Mouse (Mus musculus): ENCODE results near the gene Rasgrp2. TPM values are rescaled to one million over a fixed set of nuclear protein-coding genes. Genes with fewer than 3 reads are reported as not detected.
A peak's percentile ranks its signal among the peaks of the same experiment; 100 is the strongest.

Rasgrp2 gene
- total RNA-seq, 2 experiments from 2014 or later, result 83.3 to 87.2 TPM

DNA sequence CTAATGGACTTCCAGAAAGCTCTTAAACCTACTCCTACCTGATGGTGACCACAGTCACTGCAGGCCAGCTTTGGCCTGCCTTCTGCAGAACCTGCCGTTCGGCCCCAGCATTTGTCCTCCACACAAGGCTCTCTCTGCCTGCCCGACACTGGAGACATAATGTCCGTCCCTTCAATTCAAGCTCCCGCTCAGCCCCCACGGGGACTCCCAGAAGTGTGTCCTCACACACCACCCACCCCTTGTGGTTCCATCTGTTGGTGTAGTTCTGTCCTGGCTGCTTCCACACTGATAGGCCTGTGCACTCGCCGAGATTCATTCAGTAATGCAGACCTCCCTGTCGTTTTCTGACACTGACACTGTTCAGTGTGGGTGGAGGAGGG, 22.1 kb downstream of the Rasgrp2 start:
- intact Hi-C loops (cut with DNase I), result no loop called here
- DNase-seq (ENCODE audit: low spot score in 2 of 2), result peak; percentile 64 to 77

DNA sequence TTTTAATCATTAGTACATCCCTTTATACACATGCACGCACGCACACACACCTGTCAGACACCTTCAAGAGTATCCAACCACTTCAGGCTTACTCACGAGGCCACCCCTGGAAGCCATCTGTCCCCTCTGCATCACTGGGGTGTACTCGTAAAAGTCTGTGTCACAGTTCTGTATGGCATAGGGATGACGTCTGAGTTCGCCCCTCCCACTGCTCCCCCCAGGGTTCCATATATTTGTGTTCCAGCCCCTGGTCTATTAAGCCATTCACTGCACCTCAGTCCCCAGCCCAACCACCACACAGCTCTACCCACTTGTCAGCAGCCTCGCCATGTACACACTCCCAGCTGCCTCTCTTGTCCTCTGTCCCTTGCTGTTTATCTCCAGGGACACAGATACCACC, 22.9 kb downstream of the Rasgrp2 start:
- intact Hi-C loops (cut with DNase I), result no loop called here

DNA sequence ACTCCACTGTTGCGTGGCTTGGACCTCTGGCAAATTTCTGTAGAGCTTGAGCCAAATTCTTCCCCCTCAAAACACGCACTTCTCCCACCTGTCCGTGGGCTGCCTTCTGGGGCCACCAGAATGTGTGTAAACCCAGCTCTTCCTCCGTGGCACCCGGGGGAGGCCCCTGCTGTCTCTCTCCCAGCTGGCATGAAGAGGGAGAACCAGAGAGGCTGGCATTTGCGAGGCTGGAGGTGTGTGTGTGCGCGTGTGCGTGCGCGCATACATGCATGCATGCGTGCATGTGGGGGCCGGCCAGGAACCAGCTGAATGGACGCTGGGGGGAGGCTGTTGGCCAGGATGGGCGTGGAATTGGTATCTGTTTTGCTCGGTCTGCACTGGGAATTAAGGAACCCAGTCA, 24.1 kb downstream of the Rasgrp2 start:
- intact Hi-C loops (cut with DNase I), result no loop called here
- DNase-seq (ENCODE audit: low spot score in 2 of 2), result peak; percentile 57 to 70

More for the DNA sequence above, 22.9 kb downstream of the Rasgrp2 start:
- DNase-seq (ENCODE audit: low spot score in 2 of 2), result no peak

DNA sequence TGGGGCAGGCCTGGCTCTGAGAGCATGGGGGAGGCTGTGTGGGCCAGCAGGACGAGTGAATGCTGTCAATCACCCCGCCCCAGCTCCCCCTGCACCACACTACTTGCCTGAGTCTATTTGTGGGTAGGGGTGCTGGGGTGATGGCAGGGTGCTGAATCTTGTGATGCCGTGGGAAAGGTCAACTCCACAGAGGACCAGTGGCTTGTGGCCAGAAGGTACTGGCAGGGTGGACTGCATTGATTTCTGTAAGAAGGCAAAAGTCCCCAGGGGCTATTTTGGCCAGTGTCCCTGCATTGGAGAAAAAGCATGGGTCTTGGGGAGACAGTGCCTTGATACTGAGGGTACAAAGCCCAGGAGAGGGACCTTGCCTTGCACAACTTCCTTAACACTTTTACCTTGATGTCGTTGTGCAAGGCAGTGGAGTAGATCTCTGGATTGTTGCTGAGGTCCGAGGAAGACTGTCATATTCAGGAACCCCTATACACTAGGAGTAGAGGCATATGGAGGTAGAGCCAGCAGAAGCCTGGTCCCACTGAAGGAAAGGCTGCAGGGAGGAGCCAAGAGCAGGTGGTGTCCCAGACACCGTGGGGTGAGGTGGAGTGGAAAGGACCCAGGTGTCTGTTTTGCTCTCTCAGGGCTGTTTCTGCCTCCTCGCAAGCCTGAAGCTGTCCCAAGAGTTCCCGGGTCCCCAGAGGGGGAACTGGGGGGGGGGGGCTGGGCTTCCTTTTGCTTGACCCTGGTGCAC, 25.2 kb downstream of the Rasgrp2 start:
- DNase-seq (ENCODE audit: low spot score in 2 of 2), result no peak
- intact Hi-C loops (cut with DNase I), result no loop called here

DNA sequence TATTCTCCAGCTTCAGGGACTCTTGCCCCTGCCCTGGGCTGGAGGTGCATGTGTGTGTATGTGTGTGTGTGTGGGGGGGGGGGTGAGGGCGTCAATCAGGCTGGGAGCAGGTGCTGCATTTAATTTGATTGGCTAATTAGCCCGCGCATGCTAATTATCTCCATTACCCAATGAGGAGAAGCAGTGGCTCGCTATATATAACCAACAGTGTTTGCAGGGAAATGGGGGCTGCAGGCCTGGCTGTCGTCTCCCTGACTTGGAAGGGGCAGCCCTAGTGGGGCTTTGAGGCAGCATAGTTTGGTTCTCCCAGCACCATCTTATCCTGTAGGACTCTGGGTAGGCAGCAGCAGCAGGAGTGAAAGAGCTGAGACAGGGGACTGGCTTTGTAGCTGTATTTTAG, 26.5 kb downstream of the Rasgrp2 start:
- intact Hi-C loops (cut with DNase I), result no loop called here
- DNase-seq (ENCODE audit: low spot score in 2 of 2), result no peak

DNA sequence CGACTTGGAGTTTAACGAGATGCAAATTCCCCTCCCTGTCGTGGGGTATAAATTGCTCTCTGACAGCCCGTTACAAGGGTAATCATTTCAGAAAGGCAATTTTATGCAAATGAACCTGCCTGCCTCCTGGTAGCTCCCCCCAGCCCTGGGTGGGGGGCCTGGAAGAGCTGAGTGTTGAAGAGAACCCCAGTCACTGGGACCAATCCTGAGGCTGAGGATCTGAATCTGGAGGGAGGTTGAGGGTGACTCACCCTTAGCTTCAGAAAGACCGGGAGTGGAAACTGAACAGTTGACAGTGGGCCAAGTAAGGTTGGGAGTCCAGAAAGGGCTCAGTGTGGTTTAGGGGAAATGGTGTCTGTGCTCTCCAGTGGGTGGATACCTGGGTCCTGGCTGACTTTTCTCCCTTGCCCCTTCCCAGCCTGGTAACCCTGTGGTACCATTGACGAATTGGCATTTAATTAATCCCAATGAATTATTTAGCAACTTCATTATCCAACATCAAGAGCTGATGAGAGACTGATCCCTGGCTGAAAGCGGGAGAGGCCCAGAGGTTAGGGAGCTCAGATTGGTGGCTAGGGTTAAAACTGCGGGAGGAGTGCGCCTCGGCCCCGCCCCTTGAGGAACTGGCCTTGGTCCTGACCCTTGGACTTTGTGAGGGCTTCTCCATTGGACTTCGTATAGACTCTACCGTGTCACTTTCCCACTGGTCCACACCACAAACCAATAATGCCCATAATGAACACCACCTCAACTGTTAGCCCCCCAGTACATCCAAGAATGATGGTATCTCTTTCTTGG, 27.8 kb downstream of the Rasgrp2 start:
- intact Hi-C loops (cut with DNase I), result no loop called here
- DNase-seq (ENCODE audit: low spot score in 2 of 2), result no peak

DNA sequence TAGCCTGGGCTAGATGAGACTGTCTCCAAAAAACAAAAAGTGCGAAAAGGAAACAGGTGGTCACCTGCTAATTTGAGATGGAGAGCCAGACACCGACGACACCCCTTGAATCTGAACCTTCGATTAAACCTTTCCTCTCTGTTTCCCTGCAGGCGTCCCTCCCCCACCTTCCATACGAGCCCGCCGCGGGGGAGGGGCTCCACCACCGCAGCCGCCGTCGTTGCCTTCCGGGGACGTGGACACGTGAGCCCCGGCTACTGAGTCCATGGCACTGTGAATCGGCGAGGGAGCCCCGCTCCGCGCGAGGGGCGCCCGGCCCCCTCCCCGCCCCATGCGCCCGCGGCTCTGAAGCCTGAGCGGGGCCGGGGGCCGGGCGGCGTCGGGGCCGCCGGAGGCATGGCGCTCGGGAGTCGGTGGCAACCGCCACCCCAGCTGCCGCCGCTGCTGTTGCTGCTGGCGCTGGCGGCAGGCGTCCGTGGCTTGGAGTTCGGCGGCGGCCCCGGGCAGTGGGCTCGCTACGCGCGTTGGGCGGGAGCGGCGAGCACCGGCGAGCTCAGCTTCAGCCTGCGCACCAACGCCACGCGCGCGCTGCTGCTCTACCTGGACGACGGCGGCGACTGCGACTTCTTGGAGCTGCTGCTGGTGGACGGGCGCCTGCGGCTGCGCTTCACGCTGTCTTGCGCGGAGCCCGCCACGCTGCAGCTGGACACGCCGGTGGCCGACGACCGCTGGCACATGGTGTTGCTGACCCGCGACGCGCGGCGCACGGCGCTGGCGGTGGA, 28.7 kb downstream of the Rasgrp2 start:
- intact Hi-C loops (cut with DNase I), result no loop called here
- no peak for DNase-seq (ENCODE audit: low spot score in 2 of 2)

DNA sequence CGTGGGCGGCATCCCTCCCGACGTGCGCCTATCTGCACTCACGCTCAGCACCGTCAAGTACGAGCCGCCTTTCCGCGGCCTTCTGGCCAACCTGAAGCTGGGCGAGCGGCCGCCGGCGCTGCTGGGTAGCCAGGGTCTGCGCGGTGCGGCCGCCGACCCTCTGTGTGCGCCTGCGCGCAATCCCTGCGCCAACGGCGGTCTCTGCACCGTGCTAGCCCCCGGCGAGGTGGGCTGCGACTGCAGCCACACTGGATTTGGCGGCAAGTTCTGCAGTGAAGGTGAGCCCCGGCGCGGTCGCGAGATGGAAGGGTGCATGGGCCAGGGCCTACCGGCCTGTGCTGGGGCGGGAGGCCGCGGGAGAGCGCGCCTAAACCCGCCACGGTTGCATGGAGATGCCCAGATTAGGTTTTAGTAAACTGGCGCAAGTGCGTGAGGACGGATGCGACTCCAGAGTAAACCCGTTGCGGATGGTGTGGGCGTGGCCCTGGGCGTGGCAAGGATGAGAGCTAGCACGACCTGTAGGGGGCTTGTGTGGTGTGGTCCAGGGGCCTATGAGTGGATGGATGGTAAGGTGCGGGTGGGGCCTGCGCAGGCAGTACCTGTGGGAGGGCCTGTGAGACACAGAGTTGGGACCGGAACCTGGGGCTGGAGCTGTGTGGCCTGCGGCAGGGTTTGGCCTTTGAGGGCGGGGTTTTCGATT, 29.5 kb downstream of the Rasgrp2 start:
- intact Hi-C loops (cut with DNase I), result no loop called here
- DNase-seq (ENCODE audit: low spot score in 2 of 2), result no peak

DNA sequence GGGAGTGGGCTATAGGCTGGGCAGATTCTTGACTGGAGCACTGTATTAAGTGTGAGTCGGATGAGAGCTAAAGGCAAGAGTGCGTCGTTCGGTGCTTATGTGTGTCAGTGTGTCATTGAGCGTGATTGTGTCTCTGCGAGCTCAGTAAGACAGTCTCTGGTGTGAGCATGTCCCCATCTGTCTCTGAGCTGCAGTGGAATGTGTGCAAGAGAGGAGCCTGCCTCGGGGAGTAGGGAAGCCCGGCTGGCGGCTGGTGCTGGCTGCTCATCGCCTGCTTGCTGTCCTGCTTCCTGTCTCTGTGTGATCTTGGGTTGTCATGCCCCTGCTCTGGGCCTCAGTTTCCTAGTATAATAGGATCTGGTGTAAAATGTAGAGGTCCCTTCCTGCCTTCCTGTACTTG, 43.9 kb downstream of the Rasgrp2 start:
- intact Hi-C loops (cut with DNase I), result no loop called here
- no peak for DNase-seq (ENCODE audit: low spot score in 2 of 2)

DNA sequence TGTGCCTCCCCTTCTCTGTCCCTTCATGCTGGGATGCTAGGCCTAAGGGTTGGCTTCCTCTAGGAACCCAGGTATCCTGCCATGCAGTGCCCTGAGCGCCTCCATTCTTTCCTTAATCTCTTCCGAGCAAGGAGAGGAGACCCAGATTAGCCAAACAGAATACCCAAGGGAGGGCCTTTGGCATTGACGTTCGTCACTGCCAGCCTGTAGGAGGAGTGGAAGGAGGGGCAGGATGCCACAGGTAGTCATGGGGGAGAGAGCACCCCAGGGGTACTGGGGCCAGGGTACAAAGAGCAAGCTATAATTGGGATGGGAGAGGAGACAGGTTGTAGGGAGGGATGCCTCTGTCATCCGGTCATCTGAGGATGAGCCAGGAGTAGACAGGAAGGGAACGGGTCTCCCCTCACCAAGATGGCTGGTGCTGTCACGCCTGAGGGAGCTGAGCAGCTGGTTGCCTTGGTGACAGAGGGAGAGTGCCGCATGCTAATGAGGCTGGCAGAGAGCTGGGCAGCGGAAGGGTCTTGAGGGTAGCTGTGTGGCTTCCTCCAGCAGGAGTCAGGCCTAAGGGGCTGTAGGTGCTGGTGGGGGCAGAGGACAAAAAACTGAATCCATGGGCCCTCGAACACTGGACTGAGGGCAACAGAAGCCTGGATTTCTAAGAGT, 46.8 kb downstream of the Rasgrp2 start:
- intact Hi-C loops (cut with DNase I), result no loop called here
- DNase-seq (ENCODE audit: low spot score in 2 of 2), result peak; percentile 58 to 65

DNA sequence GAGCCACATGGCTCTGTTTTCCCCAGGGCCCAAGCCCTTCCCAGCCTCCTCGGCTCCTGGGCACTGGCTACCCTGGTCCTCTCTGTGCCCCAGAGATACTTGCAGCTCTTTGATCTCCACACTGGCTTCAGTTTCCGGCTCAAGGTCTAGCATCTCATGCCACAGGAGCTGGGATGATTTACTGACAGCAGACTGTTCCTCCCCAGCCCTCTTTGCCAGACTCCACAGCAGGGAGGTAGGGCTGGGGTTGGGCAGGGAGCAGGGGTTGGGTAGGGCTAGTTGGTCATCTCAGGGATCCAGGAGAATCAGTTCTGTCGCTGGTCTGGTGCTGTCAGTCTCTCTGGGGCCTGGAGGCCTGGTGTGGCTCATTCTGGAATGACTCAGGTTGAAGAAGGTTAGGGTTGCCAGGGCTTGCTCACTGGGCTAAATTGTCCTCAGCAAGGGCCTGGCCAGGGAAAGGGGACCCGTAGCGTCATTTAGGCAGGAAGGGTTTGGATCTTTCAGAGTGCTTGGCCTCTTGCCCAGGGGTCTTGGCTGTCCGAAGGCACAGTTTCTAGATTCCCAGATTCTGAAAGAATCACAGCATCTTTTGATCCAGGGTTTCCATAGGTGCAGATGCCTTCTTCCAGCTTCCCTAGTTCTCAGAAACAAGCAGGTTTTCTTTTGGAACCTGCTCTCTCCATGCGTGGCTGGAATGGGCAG, 47.7 kb downstream of the Rasgrp2 start:
- DNase-seq (ENCODE audit: low spot score in 2 of 2), result no peak
- intact Hi-C loops (cut with DNase I), result no loop called here

DNA sequence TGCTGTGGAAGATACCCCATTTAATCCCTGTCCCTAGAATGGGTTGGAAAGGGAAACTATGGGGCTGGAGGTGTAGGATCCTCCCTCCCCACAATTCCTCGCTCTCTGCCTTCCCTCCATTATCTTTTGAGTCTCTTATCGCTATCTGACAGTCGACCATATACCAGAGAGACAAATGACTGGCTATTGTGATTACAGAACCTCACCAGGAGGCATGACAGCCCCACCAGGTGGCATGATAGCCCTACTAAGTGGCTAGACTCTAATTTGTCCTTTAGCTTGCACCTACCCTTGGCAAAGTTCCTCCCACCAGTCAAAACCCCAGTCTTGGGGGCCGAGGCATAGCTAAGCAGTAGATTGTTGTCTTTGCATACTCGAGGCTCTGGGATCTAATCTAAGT, 49.6 kb downstream of the Rasgrp2 start:
- intact Hi-C loops (cut with DNase I), result no loop called here
- no peak for DNase-seq (ENCODE audit: low spot score in 2 of 2)

DNA sequence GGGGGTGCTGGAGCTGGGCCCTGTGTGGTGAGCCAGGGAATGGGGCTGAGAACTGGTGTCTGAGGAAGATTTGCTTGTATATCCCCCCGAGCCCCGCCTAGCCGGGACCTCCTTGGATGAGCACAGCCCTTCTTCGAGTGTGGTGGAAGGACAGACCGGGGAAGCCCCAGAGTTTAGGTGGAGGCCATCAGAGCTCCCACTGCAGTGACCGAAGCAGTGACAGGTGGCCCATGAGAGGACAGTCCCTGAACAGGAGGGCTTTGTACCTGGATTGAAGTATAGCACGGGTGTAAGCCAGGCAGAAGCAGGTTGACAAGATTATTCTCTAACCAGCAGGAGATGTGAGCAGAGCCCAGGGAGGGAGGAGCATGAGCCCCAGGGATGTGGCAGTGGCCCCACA, 50.7 kb downstream of the Rasgrp2 start:
- intact Hi-C loops (cut with DNase I), result loop anchor here (5.0 kb wide), 1 partner anchor 33 kb away; the partner anchor contains the start of gene Nrxn2

DNA sequence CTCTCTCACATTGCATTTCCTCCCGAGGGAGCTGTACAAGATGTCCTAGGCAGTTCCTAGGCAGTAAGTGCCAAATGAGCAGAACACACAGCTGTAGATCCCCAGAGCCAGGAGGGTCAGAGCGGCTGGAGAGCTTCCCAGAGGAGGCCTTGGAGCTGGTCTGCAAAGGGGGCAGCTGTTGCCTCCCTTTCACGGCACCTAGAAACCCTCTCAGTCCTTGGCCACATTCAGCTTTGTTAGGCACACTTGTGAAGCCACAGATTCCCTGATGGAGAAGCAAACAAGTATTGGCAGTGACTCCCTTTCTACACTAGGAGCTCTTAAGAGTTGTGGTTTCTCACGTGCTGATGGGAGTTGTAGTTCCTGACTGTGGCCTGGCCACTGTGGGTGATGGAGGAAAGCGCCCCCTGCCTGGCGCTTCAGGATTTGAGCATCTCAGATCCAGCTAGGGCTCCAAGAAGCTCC, 52.9 kb downstream of the Rasgrp2 start:
- intact Hi-C loops (cut with DNase I), result loop anchor here (5.0 kb wide), 1 partner anchor 35 kb away; the partner anchor contains the start of gene Nrxn2
- DNase-seq (ENCODE audit: low spot score in 2 of 2), result peak; percentile 83 to 95

More for the DNA sequence above, 50.7 kb downstream of the Rasgrp2 start:
- no peak for DNase-seq (ENCODE audit: low spot score in 2 of 2)

DNA sequence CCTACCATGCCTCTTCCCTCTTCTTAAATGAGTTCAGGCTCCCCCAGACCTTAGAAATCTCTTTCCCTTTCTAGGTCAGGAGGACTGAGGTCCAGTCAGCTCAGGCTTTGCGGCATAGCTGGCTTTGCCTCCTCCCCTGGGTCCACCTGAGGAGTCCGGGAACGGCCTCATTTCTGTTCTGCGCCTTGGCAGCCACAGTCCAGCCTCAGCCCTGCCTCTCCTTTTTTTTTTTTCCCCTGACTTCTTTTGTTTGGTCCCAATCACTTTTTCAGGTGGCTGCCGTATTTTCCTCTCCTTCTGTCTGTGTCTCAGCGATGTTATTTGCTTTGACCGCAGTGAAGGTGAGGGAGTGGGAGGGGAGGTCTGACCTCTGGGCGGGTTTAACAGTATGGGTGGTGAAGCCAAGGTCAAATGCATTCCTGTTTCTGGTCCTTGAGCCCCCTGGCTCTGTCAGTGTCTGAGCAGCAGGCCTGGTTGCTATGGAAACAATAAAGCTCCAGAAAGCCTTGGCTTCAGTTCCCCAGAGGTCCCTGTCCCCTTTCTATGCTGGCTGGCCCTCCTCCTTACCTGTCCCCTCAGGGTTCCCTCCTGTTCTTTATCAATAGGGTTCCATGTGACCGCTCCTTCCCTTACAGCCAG, 53.7 kb downstream of the Rasgrp2 start:
- intact Hi-C loops (cut with DNase I), result loop anchor here (5.0 kb wide), 1 partner anchor 35 kb away; the partner anchor contains the start of gene Nrxn2
- no peak for DNase-seq (ENCODE audit: low spot score in 2 of 2)

DNA sequence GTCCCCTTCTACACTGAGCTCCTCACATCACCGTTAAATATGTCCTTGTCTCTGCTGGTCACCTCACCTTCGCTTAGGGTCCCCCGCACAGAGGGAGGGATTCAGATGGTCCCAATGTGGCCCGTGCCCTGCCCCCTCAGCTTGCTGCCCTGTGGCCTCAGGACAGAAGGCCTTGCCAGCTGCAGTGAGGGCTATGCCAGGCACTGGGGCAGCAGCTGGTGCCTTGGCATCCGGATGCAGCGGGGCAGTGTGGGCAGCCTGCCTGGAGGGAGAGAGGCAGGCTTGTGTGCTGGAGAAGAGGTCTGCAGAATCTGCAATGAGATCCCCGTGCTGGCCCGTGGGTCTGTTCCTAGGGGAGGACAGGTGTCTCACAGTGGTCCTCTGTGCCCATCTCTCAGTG, 54.2 kb downstream of the Rasgrp2 start:
- intact Hi-C loops (cut with DNase I), result loop anchor here (5.0 kb wide), 1 partner anchor 36 kb away; the partner anchor contains the start of gene Nrxn2

DNA sequence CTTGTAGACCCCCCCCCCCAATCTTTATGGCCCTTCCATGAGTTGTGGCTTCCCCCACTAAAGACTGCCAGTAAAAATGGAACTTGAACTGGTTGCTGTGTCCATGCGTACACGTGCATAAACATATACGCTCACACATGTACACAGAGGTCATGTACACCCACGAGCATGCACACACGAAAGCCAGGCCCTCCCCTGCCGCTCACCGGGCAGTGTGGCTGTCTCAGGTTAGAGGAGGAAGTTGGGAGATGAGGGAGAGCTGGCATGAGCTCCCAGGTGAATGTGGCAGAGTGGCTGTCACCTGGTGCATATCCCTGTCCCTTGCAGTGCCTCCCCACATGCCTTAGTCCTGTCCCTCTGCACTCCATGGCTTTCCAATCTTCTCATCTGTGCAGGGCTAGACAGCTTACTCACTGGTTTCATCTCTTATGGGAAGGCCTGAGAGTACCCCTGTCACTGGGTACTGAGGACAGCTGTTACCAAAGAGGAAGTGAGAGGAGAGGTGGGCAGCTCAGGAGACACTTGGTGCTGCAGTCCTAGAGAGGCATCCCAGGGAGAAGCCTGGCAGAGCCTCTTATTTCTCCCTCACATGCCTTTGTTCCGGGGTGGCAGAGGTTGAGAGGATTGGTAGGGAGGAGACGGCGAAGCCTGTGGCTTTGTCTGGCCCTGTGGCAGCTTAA, 55.0 kb downstream of the Rasgrp2 start:
- DNase-seq (ENCODE audit: low spot score in 2 of 2), result no peak
- intact Hi-C loops (cut with DNase I), result loop anchor here (5.0 kb wide), 1 partner anchor 37 kb away; the partner anchor contains the start of gene Nrxn2

More for the DNA sequence above, 54.2 kb downstream of the Rasgrp2 start:
- peak; percentile 75 to 77 for DNase-seq (ENCODE audit: low spot score in 2 of 2)

Measured in left cerebral cortex, postnatal 14 days (tissue).